Mouse (Mus musculus): Measurements from ENCODE around the gene Nacad.

DNA sequence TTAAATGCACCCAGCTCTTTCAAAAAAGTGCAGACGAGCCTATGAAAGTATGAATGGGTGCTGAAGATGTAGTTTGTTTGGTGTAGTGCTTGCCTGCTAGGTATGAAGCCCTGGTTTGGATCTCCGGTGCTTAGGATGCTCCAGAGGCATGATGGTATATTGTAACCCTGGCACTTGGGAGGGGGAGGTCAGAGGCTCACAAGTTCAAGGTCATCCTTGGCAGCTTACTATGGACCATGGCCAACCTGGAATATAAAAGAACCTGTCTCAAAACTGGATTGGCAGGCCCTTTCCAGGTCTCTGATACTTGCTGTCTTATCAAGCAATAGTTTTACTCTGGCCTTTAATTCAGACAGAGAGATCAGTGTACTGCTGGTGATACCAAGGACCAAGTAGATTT, 56.1 kb downstream of the Nacad start:
- TF ChIP-seq CTCF (IDR thresholded peaks at IDR 0.05) (no peak), EP300 (IDR thresholded peaks at IDR 0.05; ENCODE audit: insufficient read depth, low read depth, low read length) (no peak)
